Mouse (Mus musculus) MEL (cell line): ENCODE results near the gene Gnai2.

Source experiments
- BHLHE40 ChIP-seq: IDR thresholded peaks from 2 replicates; pipeline ENCODE4 v1.6.1; 2012; ENCODE audit warnings: low read depth, mild to moderate bottlenecking, inconsistent platforms, low read length, improper control_type of control experiment, borderline replicate concordance
- CTCF ChIP-seq, 3 experiments: IDR thresholded peaks in 2 of 3; conservative IDR thresholded peaks in 1 of 3; 2 replicates each; pipeline ENCODE4 v1.5.1; 2011 to 2012; ENCODE audit warnings: low read length in 3 of 3, low read depth in 2 of 3, mild to moderate bottlenecking in 2 of 3, improper control_type of control experiment in 1 of 3, inconsistent platforms in 1 of 3, mixed read lengths in 1 of 3, moderate library complexity in 1 of 3; ENCODE audit not compliant: control insufficient read depth in 1 of 3, insufficient read depth in 1 of 3, poor library complexity in 1 of 3, severe bottlenecking in 1 of 3
- E2F4 ChIP-seq: IDR thresholded peaks from 2 replicates; pipeline ENCODE4 v1.6.1; 2011; ENCODE audit warnings: low read depth, low read length, improper control_type of control experiment, borderline replicate concordance
- EP300 ChIP-seq, 2 experiments: IDR thresholded peaks; 2 replicates each; pipeline ENCODE4 v1.6.1; 2011; ENCODE audit warnings: improper control_type of control experiment in 2 of 2, low read length in 2 of 2, low read depth in 1 of 2, mild to moderate bottlenecking in 1 of 2
- GATA1 ChIP-seq: IDR thresholded peaks from 2 replicates; pipeline ENCODE4 v1.6.1; 2011; ENCODE audit warnings: low read depth, low read length, improper control_type of control experiment
- MAFK ChIP-seq: IDR thresholded peaks from 2 replicates; pipeline ENCODE4 v1.6.1; 2011; ENCODE audit warnings: low read depth, mild to moderate bottlenecking, low read length, improper control_type of control experiment, borderline replicate concordance
- POLR2A ChIP-seq, 2 experiments: IDR thresholded peaks; 2 replicates each; pipeline ENCODE4 v1.6.1; 2011 to 2012; ENCODE audit warnings: low read length in 2 of 2, mild to moderate bottlenecking in 2 of 2, control low read depth in 1 of 2, improper control_type of control experiment in 1 of 2, low read depth in 1 of 2, moderate library complexity in 1 of 2; ENCODE audit not compliant: control insufficient read depth in 1 of 2, insufficient read depth in 1 of 2, poor library complexity in 1 of 2
- RCOR1 ChIP-seq: IDR thresholded peaks from 2 replicates; pipeline ENCODE4 v1.6.1; 2012; ENCODE audit warnings: low read depth, mild to moderate bottlenecking, inconsistent platforms, low read length, improper control_type of control experiment
- TBP ChIP-seq: IDR thresholded peaks from 2 replicates; pipeline ENCODE4 v1.8.0; 2011; ENCODE audit warnings: low read depth, low read length, improper control_type of control experiment
- ZNF384 ChIP-seq: IDR thresholded peaks from 2 replicates; pipeline ENCODE4 v1.6.1; 2012; ENCODE audit warnings: low read depth, mild to moderate bottlenecking, inconsistent platforms, low read length, improper control_type of control experiment

- no peak for TF ChIP-seq GATA1
- no peak for TF ChIP-seq E2F4
- TF ChIP-seq RCOR1 = no peak
- peak; percentile 45 to 52; a peak in 1 of 4 replicates for TF ChIP-seq POLR2A (IDR thresholded peaks at IDR 0.05; ENCODE audit: control insufficient read depth in 1 of 2, insufficient read depth in 1 of 2, low read depth in 1 of 2, low read length in 2 of 2, poor library complexity in 1 of 2)
- no peak for TF ChIP-seq CTCF (IDR thresholded peaks at IDR 0.05 in 2 of 3, conservative IDR thresholded peaks at IDR 0.05 in 1 of 3; ENCODE audit: control insufficient read depth in 1 of 3, insufficient read depth in 1 of 3, low read depth in 2 of 3, low read length in 3 of 3, poor library complexity in 1 of 3, severe bottlenecking in 1 of 3)
- TF ChIP-seq BHLHE40 = no peak
- no peak for TF ChIP-seq EP300 (IDR thresholded peaks at IDR 0.05; ENCODE audit: low read depth in 1 of 2, low read length in 2 of 2)
- TF ChIP-seq MAFK = no peak
- TF ChIP-seq ZNF384 = no peak
- 0 out of 2 replicates have a peak, but pooled peaks have one; percentile 24 for TF ChIP-seq TBP
Measured at GRCm38 (mm10) chr9:107568331-107569261, 66.6 kb downstream of the Gnai2 start.
